Mouse (Mus musculus): ENCODE measurements around the gene Ppdpf. TPM values are rescaled to one million over a fixed set of nuclear protein-coding genes. Genes with fewer than 3 reads are reported as not detected.

Gene Ppdpf
- polyA plus RNA-seq, 1 experiment from 2014 or later: 254 TPM

GRCm38 (mm10) chr2:181202886-181203285, 15.8 kb downstream of the Ppdpf start:
- H3K36me3 ChIP-seq: no peaks in the 10 kb centered on the region
- WGBS: 81% methylated on average over 6 of the region's 6 CpGs

GRCm38 (mm10) chr2:181205678-181206077, 18.6 kb downstream of the Ppdpf start:
- WGBS: 81% methylated on average over 5 of the region's 5 CpGs
- Histone ChIP-seq H3K4me1 (no peaks in the 10 kb centered on the region), H3K4me2 (no peak overlapping the region), H3K27ac (no peak overlapping the region), H3K36me3 (no peaks in the 10 kb centered on the region), H3K9me3 (no peaks in the 10 kb centered on the region), H3K27me3 (0 out of 2 replicates have a peak, but pooled peaks cover 3% of the 10 kb centered on the region), H3K9ac (no peak overlapping the region), H3K4me3 (no peak overlapping the region)
- no peak for ATAC-seq (ENCODE audit: insufficient number of reproducible peaks, low FRiP score, low TSS enrichment, low read depth)

More at GRCm38 (mm10) chr2:181202886-181203285, 15.8 kb downstream of the Ppdpf start:
- no peak overlapping the region for H3K4me3 ChIP-seq
- ATAC-seq (ENCODE audit: insufficient number of reproducible peaks, low FRiP score, low TSS enrichment, low read depth): no peak
- no peaks in the 10 kb centered on the region for H3K27me3 ChIP-seq
- no peaks in the 10 kb centered on the region for H3K9me3 ChIP-seq
- no peak overlapping the region for H3K4me2 ChIP-seq
- no peaks in the 10 kb centered on the region for H3K4me1 ChIP-seq
- H3K9ac ChIP-seq: no peak overlapping the region
- H3K27ac ChIP-seq: no peak overlapping the region

GRCm38 (mm10) chr2:181206118-181206517, 19.1 kb downstream of the Ppdpf start:
- Histone ChIP-seq H3K4me1 (no peaks in the 10 kb centered on the region), H3K4me3 (no peak overlapping the region), H3K9me3 (no peaks in the 10 kb centered on the region), H3K36me3 (no peaks in the 10 kb centered on the region), H3K4me2 (no peak overlapping the region), H3K27me3 (peaks cover 6% of the 10 kb centered on the region), H3K9ac (no peak overlapping the region), H3K27ac (no peak overlapping the region)
- WGBS: 78% methylated on average over 9 of the region's 9 CpGs
- no peak for ATAC-seq (ENCODE audit: insufficient number of reproducible peaks, low FRiP score, low TSS enrichment, low read depth)

DNA sequence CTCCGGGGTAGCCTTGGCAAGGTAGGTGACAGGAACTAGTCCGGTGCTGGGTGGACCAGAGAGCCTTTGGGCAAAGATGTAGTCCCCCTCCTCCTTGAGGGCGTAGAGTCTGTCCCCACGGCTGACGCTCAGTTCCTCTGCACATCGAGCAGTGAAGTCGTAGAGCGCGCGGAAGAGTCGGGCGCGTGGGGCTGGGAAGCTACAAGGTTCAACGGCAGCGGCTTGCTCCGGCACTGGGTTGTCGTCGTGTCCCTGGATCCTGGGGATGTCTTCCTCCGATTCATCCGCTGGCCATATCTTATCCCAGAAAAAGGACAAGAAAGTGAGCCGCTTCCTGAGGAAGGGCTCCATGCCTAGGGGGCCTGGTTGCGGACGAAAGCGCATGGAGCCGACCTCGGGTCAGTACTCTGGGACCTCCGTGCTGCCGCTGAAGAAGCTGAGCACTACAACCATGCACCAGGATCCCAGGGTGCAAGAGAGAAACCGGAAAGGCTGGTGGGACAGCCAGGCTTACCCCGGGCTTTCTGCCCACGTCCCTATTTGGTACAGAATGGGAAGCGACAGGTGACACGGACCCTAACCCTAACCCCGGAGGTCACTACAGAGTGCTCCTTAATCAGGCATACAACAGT, 25.5 kb downstream of the Ppdpf start:
- 3% methylated on average over 34 of the region's 34 CpGs for whole genome bisulfite sequencing

DNA sequence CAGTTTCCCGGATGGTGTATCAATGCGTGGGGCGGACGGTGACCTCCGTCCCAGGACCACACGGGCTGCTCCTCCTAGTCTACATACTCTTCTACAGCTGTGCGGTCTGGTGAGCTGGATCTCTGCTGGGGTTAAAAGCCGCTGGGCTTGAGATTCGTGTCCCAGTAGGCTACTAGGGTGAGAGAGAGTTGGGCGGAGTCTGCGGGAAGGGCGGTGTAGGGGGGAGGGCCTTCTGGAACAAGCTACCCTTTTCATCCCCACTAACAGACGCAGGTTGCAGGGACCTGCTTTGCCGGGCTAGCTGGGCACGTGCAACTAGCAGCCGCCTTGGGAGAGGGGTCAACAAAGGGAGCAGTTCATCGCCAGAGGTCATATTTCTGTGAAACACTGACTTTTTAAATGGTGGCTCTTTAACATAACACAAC, 26.0 kb downstream of the Ppdpf start, which contains the start of gene Srms:
Gene Srms, minus strand, starts transcription at position 165 of the 425 bp plus-strand sequence.
- H3K4me2 ChIP-seq: peak within 1 kb of the TSS; percentile 40
- no peaks in the 10 kb centered on the region for H3K9me3 ChIP-seq
- no peak for ATAC-seq (ENCODE audit: insufficient number of reproducible peaks, low FRiP score, low TSS enrichment, low read depth)
- H3K27ac ChIP-seq: no peak within 1 kb of the TSS
- peak within 1 kb of the TSS; percentile 25 for H3K4me3 ChIP-seq
- H3K36me3 ChIP-seq: no peaks in the 10 kb centered on the region
- peaks cover 14% of the 10 kb centered on the region for H3K4me1 ChIP-seq
- 3% methylated on average over 17 of the region's 17 CpGs for WGBS
- no peak within 1 kb of the TSS for H3K9ac ChIP-seq
- H3K27me3 ChIP-seq: peaks cover 39% of the 10 kb centered on the region

More for the DNA sequence above, 25.5 kb downstream of the Ppdpf start:
- peak overlapping the region; percentile 25 for H3K4me3 ChIP-seq
- H3K9ac ChIP-seq: no peak overlapping the region
- no peaks in the 10 kb centered on the region for H3K36me3 ChIP-seq
- peaks cover 39% of the 10 kb centered on the region for H3K27me3 ChIP-seq
- no peak for ATAC-seq (ENCODE audit: insufficient number of reproducible peaks, low FRiP score, low TSS enrichment, low read depth)
- H3K27ac ChIP-seq: no peak overlapping the region
- peaks cover 14% of the 10 kb centered on the region for H3K4me1 ChIP-seq
- H3K9me3 ChIP-seq: no peaks in the 10 kb centered on the region
- H3K4me2 ChIP-seq: peak overlapping the region; percentile 40

GRCm38 (mm10) chr2:181216037-181216436, 29.0 kb downstream of the Ppdpf start:
- Histone ChIP-seq H3K9ac (no peak overlapping the region), H3K4me1 (peaks cover 25% of the 10 kb centered on the region), H3K4me3 (no peak overlapping the region), H3K4me2 (no peak overlapping the region), H3K27ac (no peak overlapping the region), H3K36me3 (no peaks in the 10 kb centered on the region), H3K9me3 (no peaks in the 10 kb centered on the region), H3K27me3 (peaks cover 34% of the 10 kb centered on the region)
- no peak for ATAC-seq (ENCODE audit: insufficient number of reproducible peaks, low FRiP score, low TSS enrichment, low read depth)
- 84% methylated on average over 6 of the region's 6 CpGs for WGBS

- H3K27ac ChIP-seq: peak overlapping the region; percentile 83
- H3K4me2 ChIP-seq: peak overlapping the region; percentile 58; the same call in 1 of the 2 replicates
- 52% methylated on average over 5 of the region's 5 CpGs for WGBS
Measured at GRCm38 (mm10) chr2:181218881-181219485, 31.9 kb downstream of the Ppdpf start.

GRCm38 (mm10) chr2:181219538-181220216, 32.6 kb downstream of the Ppdpf start, which contains the start of gene Fndc11:
TSS of gene Fndc11 (plus strand) at chr2:181220013.
- Histone ChIP-seq H3K27ac (peak within 1 kb of the TSS; percentile 83), H3K9ac (0 out of 2 replicates have a peak within 1 kb of the TSS, but pooled peaks have one; percentile 20), H3K36me3 (no peaks in the 10 kb centered on the region), H3K4me2 (peak within 1 kb of the TSS; percentile 58), H3K4me1 (peaks cover 11% of the 10 kb centered on the region), H3K9me3 (no peaks in the 10 kb centered on the region), H3K27me3 (no peaks in the 10 kb centered on the region), H3K4me3 (peak within 1 kb of the TSS; percentile 35)
- ATAC-seq (ENCODE audit: insufficient number of reproducible peaks, low FRiP score, low TSS enrichment, low read depth): peak; percentile 81
- WGBS: under 1% methylated on average over 25 of the region's 25 CpGs

More at GRCm38 (mm10) chr2:181218881-181219485, 31.9 kb downstream of the Ppdpf start:
- Histone ChIP-seq H3K27me3 (peaks cover 5% of the 10 kb centered on the region), H3K4me3 (no peak overlapping the region), H3K36me3 (no peaks in the 10 kb centered on the region), H3K9ac (no peak overlapping the region), H3K4me1 (peaks cover 11% of the 10 kb centered on the region), H3K9me3 (no peaks in the 10 kb centered on the region)
- no peak for ATAC-seq (ENCODE audit: insufficient number of reproducible peaks, low FRiP score, low TSS enrichment, low read depth)

GRCm38 (mm10) chr2:181220361-181220760, 33.3 kb downstream of the Ppdpf start:
- Histone ChIP-seq H3K9ac (no peak overlapping the region), H3K4me3 (peak overlapping the region; percentile 35), H3K27ac (peak overlapping the region; percentile 83), H3K9me3 (no peaks in the 10 kb centered on the region), H3K36me3 (no peaks in the 10 kb centered on the region), H3K4me2 (peak overlapping the region; percentile 58), H3K27me3 (no peaks in the 10 kb centered on the region), H3K4me1 (peaks cover 11% of the 10 kb centered on the region)
- WGBS: 45% methylated on average over 2 of the region's 2 CpGs
- no peak for ATAC-seq (ENCODE audit: insufficient number of reproducible peaks, low FRiP score, low TSS enrichment, low read depth)

DNA sequence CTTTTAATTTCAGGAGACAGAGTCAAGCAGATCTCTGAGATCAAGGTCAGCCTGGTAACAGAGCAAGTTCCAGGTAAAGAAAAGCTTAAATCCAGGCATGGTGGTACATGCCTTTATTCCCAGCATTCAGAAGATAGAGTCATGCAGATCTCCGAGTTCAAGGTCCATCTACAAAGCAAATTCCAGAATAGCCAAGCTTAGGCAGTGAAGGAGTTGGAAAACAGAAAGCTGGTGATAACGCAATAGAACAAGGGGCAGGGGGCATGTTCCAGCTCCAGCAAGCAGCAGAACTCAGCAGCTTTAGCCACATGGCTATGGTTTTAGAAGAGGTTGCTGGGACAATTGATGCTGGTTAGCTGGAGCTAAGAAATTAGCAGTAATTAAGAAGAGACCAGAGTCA, 37.9 kb downstream of the Ppdpf start:
- Histone ChIP-seq H3K27me3 (no peaks in the 10 kb centered on the region), H3K4me2 (no peak overlapping the region), H3K4me3 (no peak overlapping the region), H3K4me1 (peaks cover 5% of the 10 kb centered on the region; the same call in 1 of the 2 replicates), H3K9ac (no peak overlapping the region), H3K36me3 (0 out of 2 replicates have a peak, but pooled peaks cover 4% of the 10 kb centered on the region), H3K27ac (no peak overlapping the region), H3K9me3 (no peaks in the 10 kb centered on the region)
- no peak for ATAC-seq (ENCODE audit: insufficient number of reproducible peaks, low FRiP score, low TSS enrichment, low read depth)
- 86% methylated on average over 2 of the region's 2 CpGs for WGBS

DNA sequence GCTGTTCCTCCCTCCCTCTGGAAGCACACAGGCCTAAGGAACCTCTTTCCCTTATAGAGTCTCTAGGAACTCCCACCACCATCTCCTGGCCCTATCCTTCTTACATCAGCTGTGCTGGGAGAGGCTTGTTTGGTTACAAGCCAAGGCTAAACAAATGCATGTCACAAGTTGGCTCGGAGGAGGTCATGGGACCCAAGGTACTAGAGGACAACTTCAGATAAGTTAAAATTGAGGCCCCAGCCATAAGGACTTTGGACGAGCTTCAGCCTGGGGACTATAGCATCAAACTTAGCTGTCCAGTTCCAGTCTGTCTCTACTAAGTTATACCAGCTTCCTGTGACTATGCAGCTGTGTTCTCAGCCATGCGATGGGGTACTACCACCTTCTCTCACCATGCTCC, 40.1 kb downstream of the Ppdpf start:
- Histone ChIP-seq H3K27ac (no peak overlapping the region), H3K27me3 (no peaks in the 10 kb centered on the region), H3K9ac (no peak overlapping the region), H3K9me3 (no peaks in the 10 kb centered on the region), H3K4me1 (no peaks in the 10 kb centered on the region), H3K4me3 (no peak overlapping the region), H3K36me3 (peaks cover 8% of the 10 kb centered on the region), H3K4me2 (no peak overlapping the region)
- no peak for ATAC-seq (ENCODE audit: insufficient number of reproducible peaks, low FRiP score, low TSS enrichment, low read depth)
- WGBS: 85% methylated on average over 3 of the region's 3 CpGs

DNA sequence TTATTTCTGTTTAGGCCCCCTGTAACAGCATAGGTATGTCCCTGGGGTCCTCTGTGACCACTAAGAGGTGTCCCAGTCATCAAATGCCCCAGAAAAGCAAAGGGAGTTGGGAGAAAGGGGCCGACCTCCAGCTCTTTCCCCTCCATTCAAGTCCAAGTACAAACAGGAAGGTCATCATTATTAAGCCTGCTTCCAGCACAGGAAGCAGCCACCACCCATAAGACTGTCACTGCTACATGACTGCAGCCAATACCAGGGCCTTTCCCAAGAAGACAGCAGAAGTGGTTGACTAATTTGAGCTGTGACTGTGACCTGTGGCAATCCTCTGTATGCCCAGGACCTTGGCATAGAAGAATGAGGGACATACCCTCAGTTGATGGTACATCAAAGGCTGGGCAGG, 41.3 kb downstream of the Ppdpf start:
- H3K4me2 ChIP-seq: no peak overlapping the region
- H3K4me1 ChIP-seq: no peaks in the 10 kb centered on the region
- H3K9me3 ChIP-seq: no peaks in the 10 kb centered on the region
- no peak overlapping the region for H3K4me3 ChIP-seq
- no peak overlapping the region for H3K27ac ChIP-seq
- H3K36me3 ChIP-seq: peaks cover 8% of the 10 kb centered on the region
- no peak for ATAC-seq (ENCODE audit: insufficient number of reproducible peaks, low FRiP score, low TSS enrichment, low read depth)
- 60% methylated on average over 1 of the region's 1 CpGs for WGBS
- no peak overlapping the region for H3K9ac ChIP-seq
- H3K27me3 ChIP-seq: no peaks in the 10 kb centered on the region

Measured in limb, embryonic 15.5 days (tissue).